Mouse (Mus musculus) left cerebral cortex, postnatal 10 days (tissue): ENCODE results near the gene Dclk1. TPM values are rescaled to one million over a fixed set of nuclear protein-coding genes. Genes with fewer than 3 reads are reported as not detected.
A peak's percentile ranks its signal among the peaks of the same experiment; 100 is the strongest.

Experiments used
- DNase-seq, 2 experiments: peaks; one replicate each; pipeline ENCODE4 v3.0.0; 2021 to 2022; ENCODE audit warnings: low spot score in 2 of 2, mixed read lengths in 1 of 2; ENCODE audit errors: extremely low spot score in 1 of 2
- intact Hi-C: fragments of 180-260 bp; cut with DNase I; formaldehyde crosslinking; loops from one replicate; pipeline ENCODE4 v1.15.1; 2025
- total RNA-seq, 2 experiments: library from RNA; stranded (reverse); gene quantifications; 2 replicates each; pipeline ENCODE4 v1.2.3; 2021

The Dclk1 gene
- total RNA-seq, 2 experiments from 2014 or later: 970 to 973 TPM

DNA sequence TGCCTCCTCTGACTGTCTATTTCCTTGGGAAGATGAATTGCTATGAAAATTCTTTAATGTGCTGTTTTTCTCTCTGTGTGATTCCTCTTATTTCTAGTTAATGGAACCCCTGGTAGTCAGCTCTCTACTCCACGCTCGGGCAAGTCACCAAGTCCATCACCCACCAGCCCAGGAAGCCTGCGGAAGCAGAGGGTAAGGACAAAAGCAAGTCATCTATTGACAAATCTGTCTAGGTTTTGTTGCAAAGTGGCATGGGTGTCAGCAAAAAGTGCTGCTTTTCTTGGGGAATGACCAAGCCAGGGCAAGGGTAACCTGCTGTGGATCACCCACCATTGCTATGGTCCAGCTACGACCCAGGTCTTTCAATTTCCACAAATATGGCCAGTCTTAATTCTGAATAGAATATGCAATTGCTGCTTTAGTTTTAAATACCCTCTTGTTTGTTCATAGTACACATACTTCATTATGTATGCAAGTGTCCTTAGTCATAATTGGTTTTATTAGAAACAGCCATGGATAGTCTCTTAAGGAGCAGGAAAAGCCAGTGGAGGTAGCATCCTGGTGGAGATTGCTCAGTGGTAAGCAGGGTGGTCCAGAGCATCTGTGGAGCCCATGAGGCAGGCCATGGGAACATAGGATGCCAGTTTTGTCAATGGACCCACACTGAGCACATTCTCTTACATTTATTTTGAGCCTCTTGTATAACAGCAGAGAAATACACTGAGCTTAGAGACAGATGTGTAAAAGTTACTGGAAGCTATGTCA is 220.9 kb downstream of the Dclk1 start:
- intact Hi-C loops: loop anchor here (5.0 kb wide), 1 partner anchor 41 kb away; no protein-coding TSS in a partner anchor
- no peak for DNase-seq

DNA sequence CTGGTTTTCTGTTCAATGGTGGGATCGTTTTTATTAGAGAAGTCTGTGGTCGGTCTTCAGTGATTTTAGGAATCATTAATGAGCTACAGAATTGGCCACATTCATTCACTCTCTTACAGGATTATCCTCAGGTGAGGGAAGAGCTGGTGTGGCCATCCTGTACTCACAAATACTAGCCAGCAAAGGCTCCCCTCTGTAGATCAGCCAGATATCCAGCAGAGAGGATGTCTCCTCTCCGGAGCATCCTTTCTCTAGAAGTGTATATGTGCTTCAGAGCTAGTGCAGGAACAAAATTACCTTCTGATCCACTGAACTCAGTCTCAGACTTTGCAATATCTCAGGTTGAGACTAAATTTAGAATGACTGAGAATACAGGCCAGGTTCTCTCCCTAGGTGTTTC is 222.1 kb downstream of the Dclk1 start:
- intact Hi-C loops: loop anchor here (5.0 kb wide), 1 partner anchor 42 kb away; no protein-coding TSS in a partner anchor

DNA sequence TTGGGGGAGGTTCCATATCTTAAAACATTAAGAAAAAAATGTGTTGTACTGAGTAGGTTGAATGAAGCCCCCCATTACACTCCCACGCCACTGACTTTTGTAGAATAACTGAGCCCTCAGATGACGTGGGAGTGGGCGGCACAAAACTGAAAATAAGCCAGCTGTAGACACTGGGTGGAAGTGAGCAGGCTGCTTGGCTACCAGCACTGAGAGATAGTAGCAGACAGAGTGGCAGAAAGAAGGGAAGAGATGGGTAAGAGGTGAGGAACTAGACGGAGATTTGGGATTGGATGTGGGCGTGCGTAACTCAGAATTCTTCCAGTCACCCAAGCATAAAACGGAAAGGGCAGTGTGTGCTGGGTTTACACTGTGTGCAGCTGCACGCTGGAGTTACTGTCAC is 223.6 kb downstream of the Dclk1 start:
- intact Hi-C loops: loop anchor here (5.0 kb wide), 1 partner anchor 88 kb away; no protein-coding TSS in a partner anchor
- no peak for DNase-seq

More for the DNA sequence above, 222.1 kb downstream of the Dclk1 start:
- no peak for DNase-seq

DNA sequence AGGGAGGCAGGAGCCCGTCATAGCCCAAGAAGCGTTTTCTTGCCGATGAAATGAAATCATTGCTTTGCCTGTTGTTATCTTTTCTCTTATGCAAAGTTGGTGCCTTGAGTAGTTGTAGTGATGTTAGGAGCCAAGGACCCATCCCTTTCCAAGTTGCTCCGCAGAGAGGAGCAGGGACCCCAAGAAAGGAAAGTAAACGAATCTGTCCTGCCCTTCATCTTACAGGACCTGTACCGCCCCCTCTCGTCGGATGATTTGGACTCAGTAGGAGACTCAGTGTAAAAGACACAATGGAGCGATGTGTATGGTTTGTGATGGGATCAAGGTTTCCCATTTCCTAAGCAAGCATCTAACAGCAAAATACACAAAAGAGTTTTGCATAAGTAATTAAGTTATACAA is 224.2 kb downstream of the Dclk1 start:
- intact Hi-C loops: loop anchor here (5.0 kb wide), 1 partner anchor 89 kb away; no protein-coding TSS in a partner anchor

DNA sequence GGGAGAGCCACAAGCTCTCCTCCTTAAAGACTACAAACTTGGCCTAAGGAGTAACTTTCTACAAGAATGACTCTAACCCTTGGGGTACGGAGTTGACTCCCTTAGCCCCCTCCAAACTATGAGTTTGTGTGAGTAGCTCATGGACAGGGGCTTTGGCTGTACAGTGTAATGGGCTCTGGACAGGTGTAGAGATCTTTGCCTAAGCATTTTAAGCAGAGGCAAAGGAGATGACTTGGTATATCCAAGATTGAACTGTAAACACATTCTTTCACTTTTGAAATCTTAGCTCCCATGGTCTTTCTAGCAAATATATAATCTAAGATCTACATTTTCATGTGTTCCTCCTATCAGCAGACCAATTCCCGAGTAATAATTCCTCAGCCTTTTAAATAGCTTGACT is 229.9 kb downstream of the Dclk1 start, which contains the start of gene Gm21954:
Gene Gm21954, minus strand, starts transcription at position 101 of the 400 bp plus-strand sequence.
- DNase-seq: no peak
- intact Hi-C loops: no loop called here

More for the DNA sequence above, 224.2 kb downstream of the Dclk1 start:
- peak in 1 of 2 experiments; percentile 40 for DNase-seq

DNA sequence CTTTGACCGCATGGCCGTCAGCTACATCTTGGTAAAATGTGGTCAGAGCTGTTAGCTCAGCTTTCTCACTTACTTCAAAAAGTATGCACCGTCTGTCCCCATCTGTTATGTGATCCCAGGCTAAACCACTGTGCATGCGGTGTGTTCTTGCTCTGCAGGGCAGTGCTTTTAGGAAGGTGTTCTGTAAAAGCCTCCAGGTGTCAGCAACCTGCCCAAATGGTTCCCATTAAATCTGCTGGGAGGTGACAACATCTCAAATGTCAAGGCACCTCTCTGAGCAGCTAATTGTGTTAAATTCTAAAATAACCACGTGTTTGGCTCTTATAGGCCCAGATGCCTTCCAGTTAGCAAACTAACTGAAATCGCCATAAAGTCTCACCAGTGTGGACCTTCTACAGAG is 231.0 kb downstream of the Dclk1 start:
- intact Hi-C loops: no loop called here
- DNase-seq: no peak

DNA sequence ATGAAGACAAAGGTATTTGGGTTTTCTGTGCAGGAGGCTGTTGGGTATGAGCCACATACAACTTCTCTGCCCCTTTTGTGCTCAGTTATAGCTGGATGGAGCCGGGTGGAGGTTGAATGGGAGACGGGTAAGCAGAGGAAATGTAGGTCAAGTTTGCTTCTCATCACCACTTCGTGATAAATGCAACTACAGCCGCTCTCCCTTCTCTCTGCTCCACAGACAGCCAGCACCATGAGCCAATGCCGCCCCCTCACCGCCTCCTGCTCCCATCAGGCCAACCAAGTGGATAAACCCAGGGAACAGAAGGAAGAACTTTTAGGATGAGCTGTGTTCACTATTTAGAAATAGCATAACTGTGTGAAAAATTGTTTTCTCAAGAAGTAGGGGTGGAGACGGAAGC is 234.5 kb downstream of the Dclk1 start:
- peak; percentile 59 to 66 for DNase-seq
- intact Hi-C loops: no loop called here

DNA sequence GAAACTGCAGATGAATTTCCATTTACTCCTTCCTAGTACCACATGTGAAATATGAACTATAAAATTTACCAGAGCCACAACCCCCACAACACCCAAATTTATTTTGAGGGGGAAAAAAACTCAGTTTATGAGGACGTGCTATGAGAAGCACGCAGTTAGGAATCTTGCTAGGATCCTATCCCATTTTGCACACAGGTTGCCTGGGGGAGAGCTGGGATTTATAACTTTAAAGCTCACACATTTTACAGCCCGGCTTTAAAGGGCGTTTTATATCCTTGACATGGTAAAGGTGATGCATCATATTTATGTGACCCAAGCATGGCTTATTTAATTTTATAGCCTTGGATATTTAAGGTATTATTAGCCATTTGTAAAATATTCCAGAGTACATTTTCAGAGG is 237.1 kb downstream of the Dclk1 start:
- no peak for DNase-seq
- intact Hi-C loops: no loop called here

DNA sequence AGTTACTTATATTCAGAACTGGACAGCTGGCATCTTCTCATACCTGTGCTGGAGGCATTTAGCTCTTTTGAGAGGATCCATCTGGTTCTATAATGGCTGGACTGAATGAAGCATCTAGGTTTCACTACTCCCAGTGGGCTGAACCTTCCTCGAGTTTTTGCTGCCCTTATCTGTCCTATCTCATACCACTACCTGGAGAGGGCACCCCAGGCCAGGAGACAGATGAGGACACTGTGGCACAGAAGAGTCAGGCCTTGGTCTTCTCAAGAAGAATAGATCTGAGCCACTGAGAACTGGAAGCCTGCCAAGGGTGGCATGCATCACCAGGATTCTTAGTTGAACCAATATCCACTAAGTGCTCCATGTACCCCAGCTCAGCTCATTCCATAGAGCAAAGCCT is 239.0 kb downstream of the Dclk1 start:
- DNase-seq: no peak
- intact Hi-C loops: no loop called here

DNA sequence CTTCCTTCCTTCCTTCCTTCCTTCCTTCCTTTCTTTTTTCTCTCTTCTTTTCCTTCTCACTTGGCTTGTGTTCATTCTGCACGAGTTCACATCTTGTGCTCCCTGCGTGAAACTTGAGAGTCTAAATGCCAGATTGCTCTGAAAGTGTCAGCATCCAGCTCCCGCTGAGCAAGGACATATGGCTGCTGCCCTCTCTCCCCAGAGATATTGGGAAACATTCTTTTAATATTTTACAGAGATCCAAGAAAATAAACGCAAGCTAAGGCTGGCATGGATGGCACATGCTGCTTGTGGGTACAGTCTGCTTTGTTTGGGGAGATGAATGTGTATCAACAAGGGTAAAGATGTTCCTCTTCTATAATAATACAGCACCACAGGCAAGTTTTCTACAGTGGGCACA is 241.2 kb downstream of the Dclk1 start:
- intact Hi-C loops: no loop called here
- DNase-seq: no peak

DNA sequence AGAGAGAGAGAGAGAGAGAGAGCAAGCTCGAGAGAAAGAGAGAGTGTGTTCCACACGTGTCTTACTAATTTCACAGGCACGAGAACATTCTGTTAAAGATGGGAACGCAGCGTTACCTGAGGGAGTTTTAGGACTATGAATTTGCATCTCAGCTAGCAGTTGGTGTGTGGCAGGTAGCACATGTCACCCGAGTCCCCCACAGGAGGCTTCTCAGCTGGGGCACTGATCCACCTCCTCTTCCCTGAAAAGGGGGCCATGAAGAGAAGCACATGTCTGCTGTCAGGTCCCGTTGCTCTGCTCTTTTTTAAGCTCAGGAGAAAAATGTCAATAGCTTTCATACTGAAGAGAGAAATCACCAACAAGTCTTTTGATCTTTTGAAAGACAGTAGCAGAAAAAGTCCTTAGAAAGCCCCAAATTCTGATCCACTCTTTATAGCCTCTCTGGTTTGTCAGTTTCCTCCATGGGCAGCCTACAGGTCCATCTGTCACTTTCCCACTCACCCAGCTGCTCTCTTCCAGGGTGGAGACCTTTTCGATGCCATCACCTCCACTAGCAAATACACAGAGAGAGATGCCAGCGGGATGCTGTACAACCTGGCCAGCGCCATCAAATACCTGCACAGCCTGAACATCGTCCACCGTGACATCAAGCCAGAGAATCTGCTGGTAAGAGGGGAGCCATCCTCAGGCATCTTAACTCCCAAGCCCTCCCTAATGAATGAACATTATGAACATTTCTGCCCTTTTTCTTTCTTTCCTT is 247.2 kb downstream of the Dclk1 start:
- intact Hi-C loops: no loop called here
- no peak for DNase-seq

DNA sequence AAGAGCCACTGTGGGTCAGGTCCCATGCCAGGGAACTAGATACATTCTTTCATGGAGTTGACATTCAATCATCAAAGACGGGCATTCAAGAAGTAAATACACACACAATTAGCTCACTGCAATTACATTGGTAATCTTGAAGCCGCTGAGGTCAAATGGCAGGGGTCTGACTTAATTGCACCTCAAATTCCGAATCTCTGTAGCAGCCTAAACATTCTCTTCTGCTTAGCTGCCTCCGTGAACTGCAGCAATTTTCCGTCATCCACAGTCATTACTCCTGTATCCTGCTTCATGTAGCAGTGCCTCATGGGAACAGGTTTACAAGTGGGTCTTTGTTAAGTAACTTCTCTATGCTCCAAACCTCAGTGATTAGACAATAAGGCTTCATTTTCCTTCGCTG is 249.9 kb downstream of the Dclk1 start:
- no peak for DNase-seq
- intact Hi-C loops: no loop called here

DNA sequence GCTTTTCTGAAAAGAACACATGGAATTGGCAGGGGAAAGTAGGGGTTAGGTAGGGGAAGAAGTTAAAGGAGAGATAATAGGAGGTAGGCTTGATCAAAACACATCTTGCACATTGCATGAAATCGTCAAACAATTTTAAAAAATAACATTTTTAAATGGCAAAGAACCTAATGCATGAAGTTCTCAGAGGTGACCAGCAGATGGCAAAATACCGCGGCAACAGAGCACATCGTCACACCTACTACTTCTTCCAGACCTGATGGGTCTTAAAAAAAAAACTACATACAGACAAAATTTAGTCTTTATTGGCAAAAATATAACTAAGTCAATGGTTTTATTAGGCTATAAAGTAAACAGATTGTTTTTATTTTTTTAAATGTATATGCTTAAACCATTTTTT is 252.2 kb downstream of the Dclk1 start:
- DNase-seq: no peak
- intact Hi-C loops: no loop called here

DNA sequence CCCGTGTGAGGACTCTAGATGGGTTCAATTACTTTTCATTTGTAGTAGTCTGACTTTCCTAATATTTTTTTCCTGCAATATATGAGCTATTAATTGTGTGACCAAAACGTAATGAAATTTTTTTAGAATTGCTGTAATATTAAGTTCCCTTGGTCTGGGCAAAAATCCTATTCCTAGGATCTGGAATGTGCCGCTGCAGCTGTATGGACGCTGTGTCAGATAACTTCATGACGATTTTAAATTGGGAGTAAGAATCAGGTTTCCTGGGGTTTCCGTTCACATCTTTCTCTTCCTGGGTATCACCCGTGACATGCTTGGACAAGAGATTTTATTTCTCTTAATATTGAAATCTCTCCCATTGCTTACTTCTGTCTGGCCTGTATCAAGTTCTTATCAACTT is 253.1 kb downstream of the Dclk1 start:
- DNase-seq: no peak
- intact Hi-C loops: no loop called here

DNA sequence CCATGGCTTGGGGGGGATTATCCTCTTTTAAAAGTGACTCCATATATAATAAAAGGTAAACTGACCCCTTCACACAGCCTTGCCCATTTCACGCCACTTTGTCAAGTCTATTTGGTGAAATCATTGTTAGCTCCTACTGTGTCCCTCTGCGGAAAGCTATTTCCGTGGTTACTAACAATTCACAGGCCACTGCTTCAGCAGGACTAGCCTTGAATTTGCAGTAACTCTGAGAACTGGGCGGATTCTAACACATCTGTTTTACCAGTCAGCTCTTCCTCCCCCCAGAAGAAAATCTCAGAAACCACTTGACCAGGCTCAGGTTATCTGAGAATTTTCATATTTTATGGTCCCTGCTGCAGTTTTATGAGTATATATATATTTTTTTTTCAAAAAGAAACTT is 253.7 kb downstream of the Dclk1 start:
- intact Hi-C loops: no loop called here
- DNase-seq: no peak

DNA sequence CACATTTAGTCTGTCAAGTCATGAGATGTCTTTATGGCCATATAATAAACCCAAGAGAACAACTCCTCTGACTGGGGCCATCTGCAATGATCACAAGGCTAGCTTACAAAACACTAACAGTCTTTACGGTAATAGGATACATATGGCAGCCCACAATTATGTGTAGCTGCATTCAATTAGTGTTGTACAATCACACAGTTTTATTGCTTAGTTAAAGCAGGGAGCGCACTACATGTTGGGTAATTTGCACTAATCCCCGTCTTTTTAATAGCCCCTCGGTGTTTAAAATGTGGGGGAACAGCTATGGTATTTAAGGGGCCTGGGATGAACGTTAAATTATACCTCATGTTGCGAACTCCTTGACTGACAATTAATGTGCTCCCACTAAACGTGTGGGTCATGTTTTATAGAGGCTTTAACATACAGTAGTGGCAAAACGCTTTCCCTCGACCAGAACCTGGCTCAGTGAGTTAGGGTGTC is 254.3 kb downstream of the Dclk1 start:
- intact Hi-C loops: no loop called here
- DNase-seq: no peak

DNA sequence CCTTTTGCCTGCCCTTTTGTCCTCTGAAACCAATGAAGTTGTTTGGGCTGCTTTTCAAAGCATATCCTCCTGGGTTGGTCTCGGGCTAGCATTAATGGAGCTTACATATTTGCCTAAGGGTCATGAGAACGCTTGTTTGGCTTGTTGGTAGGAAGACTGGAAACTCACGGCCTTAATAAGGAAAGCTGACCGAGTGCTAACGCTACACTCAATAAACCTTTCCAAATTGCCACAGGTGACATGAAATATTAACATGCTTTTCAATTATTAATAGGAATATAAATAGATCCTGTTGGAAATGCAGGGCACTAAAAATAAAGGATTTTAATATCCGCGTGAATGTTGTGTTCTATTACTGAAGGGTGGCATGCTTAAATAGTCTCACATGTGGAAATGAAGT is 257.1 kb downstream of the Dclk1 start:
- intact Hi-C loops: no loop called here
- DNase-seq: no peak

DNA sequence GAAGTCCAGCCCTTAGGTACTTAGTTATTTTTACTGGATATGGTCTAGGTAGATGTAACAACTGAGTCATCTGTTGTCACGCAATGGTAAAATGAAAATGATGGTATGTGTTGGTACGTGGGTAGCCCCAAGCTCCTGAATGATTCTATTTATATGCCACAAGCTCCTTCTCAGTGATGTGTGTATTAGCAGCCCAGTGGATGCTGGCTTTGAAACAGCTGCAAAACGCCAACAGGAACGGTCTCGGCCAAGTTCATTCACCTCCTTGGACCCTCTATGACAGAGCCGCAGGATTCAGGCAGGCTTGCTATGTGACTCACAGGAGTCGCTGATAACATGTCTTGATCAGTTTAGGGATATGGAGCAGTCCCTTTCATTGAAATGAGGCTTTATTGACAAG is 268.0 kb downstream of the Dclk1 start:
- intact Hi-C loops: no loop called here
- DNase-seq: no peak

DNA sequence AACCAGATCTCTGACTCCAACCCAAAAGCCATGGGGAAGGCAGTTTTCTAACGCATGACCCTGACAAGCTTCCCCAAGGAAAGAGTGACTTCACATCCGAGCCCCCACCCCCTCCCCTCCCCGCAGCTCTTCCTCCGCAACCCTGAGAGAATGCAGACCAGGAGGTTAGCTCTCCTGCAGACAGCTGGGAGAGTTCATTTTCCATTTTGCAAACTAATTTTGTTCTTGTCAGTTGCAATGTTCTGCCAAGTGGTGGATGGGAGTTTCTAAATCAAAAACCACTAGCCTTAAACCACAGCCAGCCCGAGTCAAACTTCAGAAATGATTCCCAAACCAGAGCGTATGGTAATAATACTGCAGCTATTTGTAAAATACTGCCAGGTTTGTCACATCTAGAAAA is 269.5 kb downstream of the Dclk1 start:
- DNase-seq: no peak
- intact Hi-C loops: no loop called here

DNA sequence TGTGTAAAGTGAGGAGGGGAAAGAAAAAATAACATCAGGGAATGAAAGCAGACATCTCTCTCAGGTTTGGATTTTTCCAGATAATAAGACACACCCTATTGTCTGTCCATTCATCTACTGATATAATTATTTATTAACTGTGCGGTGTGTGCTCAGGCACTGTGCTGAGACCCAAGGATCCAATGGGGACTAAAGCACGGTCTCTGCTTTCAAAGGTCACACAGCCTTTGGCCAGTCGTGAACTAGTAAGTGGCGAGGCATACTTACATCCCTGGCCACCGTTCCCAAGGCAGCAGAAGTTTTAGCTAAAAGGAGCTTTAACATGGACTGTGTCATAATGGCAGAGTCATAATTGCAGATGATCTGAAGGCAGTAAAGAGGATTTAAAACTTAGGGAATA is 273.8 kb downstream of the Dclk1 start:
- DNase-seq: no peak
- intact Hi-C loops: no loop called here
